Mouse (Mus musculus) kidney, embryonic 16.5 days (tissue): ENCODE data around the gene Tsr2. TPM values are rescaled to one million over a fixed set of nuclear protein-coding genes. Genes with fewer than 3 reads are reported as not detected.
A peak's percentile ranks its signal among the peaks of the same experiment; 100 is the strongest.

ENCODE experiments used
- ATAC-seq: fragments of 200-750 bp; cut with Nextera tagmentation; 2 replicates; pipeline ENCODE4 v1.8.0; 2017; ENCODE audit warnings: moderate TSS enrichment; ENCODE audit not compliant: low FRiP score, low TSS enrichment
- H3K27ac ChIP-seq: fragments of 300-500 bp; sonication (generic); 2 replicates; pipeline ENCODE4 v1.5.1; 2014; ENCODE audit warnings: low read length
- H3K27me3 ChIP-seq: fragments of 300-500 bp; sonication (generic); 2 replicates; pipeline ENCODE4 v1.6.1; 2014; ENCODE audit warnings: low read length, control low read depth, mixed read lengths; ENCODE audit not compliant: insufficient read depth
- H3K36me3 ChIP-seq: fragments of 300-500 bp; sonication (generic); 2 replicates; pipeline ENCODE4 v1.6.1; 2014; ENCODE audit warnings: low read length, control low read depth, mixed read lengths; ENCODE audit not compliant: insufficient read depth
- H3K4me1 ChIP-seq: fragments of 300-500 bp; sonication (generic); 2 replicates; pipeline ENCODE4 v1.6.1; 2014; ENCODE audit warnings: low read length, control low read depth, mixed read lengths; ENCODE audit not compliant: insufficient read depth
- H3K4me2 ChIP-seq: fragments of 300-500 bp; sonication (generic); replicated peaks from 2 replicates; pipeline ENCODE4 v1.6.1; 2014; ENCODE audit warnings: low read depth, low read length
- H3K4me3 ChIP-seq: fragments of 300-500 bp; sonication (generic); 2 replicates; pipeline ENCODE4 v1.5.1; 2014; ENCODE audit warnings: mild to moderate bottlenecking, low read length
- H3K9ac ChIP-seq: fragments of 300-500 bp; sonication (generic); replicated peaks from 2 replicates; pipeline ENCODE4 v1.6.1; 2014; ENCODE audit warnings: low read length
- H3K9me3 ChIP-seq: fragments of 300-500 bp; sonication (generic); 2 replicates; pipeline ENCODE4 v1.6.1; 2016; ENCODE audit warnings: low read length, control low read depth
- WGBS: fragments of 180-500 bp; shearing (Covaris S2); extraction: QIAGEN DNeasy Blood & Tissue Kit; methylation state at CpG from one replicate; pipeline ENCODE4 v1.1.7; 2014; 5-methylcytosine and 5-hydroxymethylcytosine counted together
- polyA plus RNA-seq: library from polyadenylated mRNA; unstranded; fragments of >200 nt; fragmentation: Nextera tagmentation; extraction: Ambion mirVana; gene quantifications from 2 replicates; pipeline ENCODE4 v1.2.1, GENCODE M21; 2015

The Tsr2 gene
- 43.1 and 44.7 TPM in 2 replicates for polyA plus RNA-seq

DNA sequence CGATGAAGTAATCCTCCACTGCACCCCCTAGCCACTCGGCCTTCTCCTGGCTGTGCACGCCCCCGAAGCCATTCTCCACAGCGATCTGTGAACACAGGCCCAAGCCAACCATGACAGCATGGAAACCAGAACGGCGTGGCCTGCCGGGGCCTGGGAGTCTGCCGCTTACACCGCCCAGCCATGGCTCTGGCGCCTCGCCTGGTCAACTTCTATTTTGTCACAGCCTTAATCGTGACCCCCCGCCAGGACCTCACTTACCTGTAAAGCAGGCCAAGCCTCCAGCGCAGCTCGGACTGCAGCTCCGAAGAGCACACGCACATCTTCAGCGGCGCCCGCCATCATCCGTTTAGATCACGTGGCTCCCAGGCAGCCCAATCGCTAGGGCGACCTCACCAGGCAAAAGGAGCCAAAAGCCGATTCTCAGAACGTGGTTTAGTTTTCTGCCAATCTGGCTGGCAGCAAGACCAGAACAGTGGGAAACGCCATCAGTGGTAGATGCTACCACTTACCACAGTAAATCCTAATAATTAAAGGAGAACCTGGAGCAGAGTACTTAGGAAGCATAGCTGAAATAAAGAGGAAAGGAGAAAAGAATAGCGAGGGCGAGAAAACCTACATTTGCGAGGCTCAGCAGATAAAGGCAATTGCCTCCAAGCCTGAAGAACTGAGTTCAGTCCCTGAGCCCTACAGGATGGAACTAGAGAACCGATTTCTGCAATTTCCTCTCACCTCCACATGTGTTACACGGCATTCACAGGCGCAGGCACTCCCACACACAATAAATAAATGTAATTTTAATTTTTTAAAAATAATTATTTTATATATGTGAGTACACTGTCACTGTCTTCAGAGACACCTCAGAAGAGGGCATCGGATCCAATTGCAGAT, at the start of gene Tsr2:
Tsr2 (minus strand) TSS at position 373 of the 888 bp plus-strand sequence.
- ATAC-seq, result peak; percentile 93
- H3K4me2 ChIP-seq, result peak within 1 kb of the TSS; percentile 59
- peak within 1 kb of the TSS; percentile 58 for H3K4me3 ChIP-seq
- H3K4me1 ChIP-seq, result 0 out of 2 replicates have a peak, but pooled peaks cover 3% of the 10 kb centered on the region
- peak within 1 kb of the TSS; percentile 68 for H3K9ac ChIP-seq
- H3K9me3 ChIP-seq, result no peaks in the 10 kb centered on the region
- WGBS, result 27% methylated on average over 35 of the region's 35 CpGs
- H3K27ac ChIP-seq, result peak within 1 kb of the TSS; percentile 34; the same call in 1 of the 2 replicates
- peaks cover 2% of the 10 kb centered on the region; the same call in 1 of the 2 replicates for H3K27me3 ChIP-seq
- H3K36me3 ChIP-seq, result 0 out of 2 replicates have a peak, but pooled peaks cover 3% of the 10 kb centered on the region

- 31% methylated on average over 9 of the region's 10 CpGs for WGBS
- ATAC-seq, result no peak
- Histone ChIP-seq H3K27ac (no peak overlapping the region), H3K9me3 (no peaks in the 10 kb centered on the region), H3K36me3 (no peaks in the 10 kb centered on the region), H3K4me2 (0 out of 2 replicates have a peak overlapping the region, but pooled peaks have one; percentile 18), H3K4me1 (no peaks in the 10 kb centered on the region), H3K27me3 (peaks cover 8% of the 10 kb centered on the region; the same call in 1 of the 2 replicates), H3K9ac (no peak overlapping the region), H3K4me3 (no peak overlapping the region)
Observed at GRCm38 (mm10) chrX:151132785-151133184, 36.4 kb upstream of the Tsr2 start.

DNA sequence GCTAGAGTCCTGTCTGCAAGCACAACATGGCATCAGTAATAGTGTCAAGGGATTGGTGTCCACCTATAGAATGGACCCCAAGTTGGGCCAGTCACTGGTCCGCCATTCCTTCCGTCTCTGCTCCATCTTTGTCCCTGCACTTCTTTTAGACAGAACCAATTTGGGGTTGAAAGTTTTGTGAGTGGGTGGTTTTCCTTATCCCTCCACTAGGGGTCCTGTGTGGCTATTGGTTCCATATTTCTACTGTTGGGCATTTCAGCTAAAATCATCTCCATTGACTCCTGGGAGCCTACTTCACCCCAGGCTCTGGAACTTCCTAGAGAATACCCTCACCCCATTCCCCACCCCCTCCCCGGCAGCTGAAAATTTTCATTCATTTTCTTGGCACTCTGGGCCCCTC, 34.1 kb upstream of the Tsr2 start:
- no peak overlapping the region for H3K4me3 ChIP-seq
- no peak for ATAC-seq
- H3K4me1 ChIP-seq, result no peaks in the 10 kb centered on the region
- H3K27ac ChIP-seq, result no peak overlapping the region
- no peak overlapping the region for H3K9ac ChIP-seq
- H3K36me3 ChIP-seq, result no peaks in the 10 kb centered on the region
- H3K27me3 ChIP-seq, result peaks cover 8% of the 10 kb centered on the region; the same call in 1 of the 2 replicates
- WGBS, result 90% methylated on average over 3 of the region's 3 CpGs
- H3K9me3 ChIP-seq, result no peaks in the 10 kb centered on the region
- H3K4me2 ChIP-seq, result no peak overlapping the region

DNA sequence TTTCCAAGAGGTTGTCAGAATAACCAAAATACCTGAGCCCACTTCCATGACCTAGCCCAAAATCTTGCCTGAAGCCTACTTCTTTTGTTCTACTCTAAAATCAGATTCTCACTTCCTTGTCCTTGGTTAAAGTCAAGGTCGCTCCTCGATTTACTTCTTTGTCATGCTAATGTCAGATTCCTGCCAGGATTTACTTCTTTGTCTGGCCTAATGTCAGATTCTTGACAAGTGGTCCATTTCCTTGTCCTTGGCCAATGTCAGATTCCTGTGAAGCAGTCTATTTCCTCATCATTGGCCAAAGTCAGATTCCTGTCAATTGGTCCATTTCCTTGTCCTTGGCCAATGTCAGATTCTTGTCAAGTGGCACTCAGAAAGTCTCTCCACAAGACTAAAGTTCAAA, 27.6 kb upstream of the Tsr2 start:
- H3K27me3 ChIP-seq, result no peaks in the 10 kb centered on the region
- no peaks in the 10 kb centered on the region for H3K36me3 ChIP-seq
- no peak overlapping the region for H3K9ac ChIP-seq
- no peak overlapping the region for H3K27ac ChIP-seq
- no peaks in the 10 kb centered on the region for H3K9me3 ChIP-seq
- ATAC-seq, result no peak
- no peak overlapping the region for H3K4me3 ChIP-seq
- no peak overlapping the region for H3K4me2 ChIP-seq
- no peaks in the 10 kb centered on the region for H3K4me1 ChIP-seq
- 81% methylated on average over 2 of the region's 2 CpGs for WGBS

DNA sequence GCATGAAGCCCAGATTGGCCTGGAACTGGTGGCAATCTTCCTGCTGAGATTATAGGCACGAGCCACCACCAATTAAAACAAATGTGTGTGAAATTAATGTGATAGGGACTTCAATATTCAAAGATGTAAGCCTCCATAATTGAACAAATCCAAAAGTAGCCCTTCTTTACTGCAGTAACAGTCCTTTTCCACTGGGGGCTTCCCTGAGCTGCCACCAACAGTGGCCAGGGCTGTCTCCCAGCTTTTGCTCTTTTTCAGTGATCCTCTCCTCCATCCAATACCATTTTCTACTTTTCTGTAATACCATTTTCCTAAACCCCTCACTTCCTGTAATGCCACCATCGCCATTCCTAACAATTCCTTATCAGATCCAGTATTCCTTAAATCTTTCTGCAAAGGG, 21.1 kb upstream of the Tsr2 start:
- no peak overlapping the region for H3K4me2 ChIP-seq
- no peak overlapping the region for H3K4me3 ChIP-seq
- 0 out of 2 replicates have a peak, but pooled peaks cover 3% of the 10 kb centered on the region for H3K27me3 ChIP-seq
- H3K9ac ChIP-seq, result no peak overlapping the region
- no peaks in the 10 kb centered on the region for H3K4me1 ChIP-seq
- H3K27ac ChIP-seq, result no peak overlapping the region
- ATAC-seq, result peak; percentile 59; the same call in 1 of the 2 replicates
- WGBS, result 7% methylated on average over 2 of the region's 2 CpGs
- no peaks in the 10 kb centered on the region for H3K36me3 ChIP-seq
- H3K9me3 ChIP-seq, result no peaks in the 10 kb centered on the region

GRCm38 (mm10) chrX:151116795-151117194, 20.5 kb upstream of the Tsr2 start:
- Histone ChIP-seq H3K27me3 (0 out of 2 replicates have a peak, but pooled peaks cover 3% of the 10 kb centered on the region), H3K9me3 (no peaks in the 10 kb centered on the region), H3K36me3 (no peaks in the 10 kb centered on the region), H3K27ac (no peak overlapping the region), H3K4me1 (no peaks in the 10 kb centered on the region), H3K4me3 (no peak overlapping the region), H3K9ac (no peak overlapping the region), H3K4me2 (no peak overlapping the region)
- peak; percentile 70; the same call in 1 of the 2 replicates for ATAC-seq
- WGBS, result 14% methylated on average over 7 of the region's 7 CpGs

DNA sequence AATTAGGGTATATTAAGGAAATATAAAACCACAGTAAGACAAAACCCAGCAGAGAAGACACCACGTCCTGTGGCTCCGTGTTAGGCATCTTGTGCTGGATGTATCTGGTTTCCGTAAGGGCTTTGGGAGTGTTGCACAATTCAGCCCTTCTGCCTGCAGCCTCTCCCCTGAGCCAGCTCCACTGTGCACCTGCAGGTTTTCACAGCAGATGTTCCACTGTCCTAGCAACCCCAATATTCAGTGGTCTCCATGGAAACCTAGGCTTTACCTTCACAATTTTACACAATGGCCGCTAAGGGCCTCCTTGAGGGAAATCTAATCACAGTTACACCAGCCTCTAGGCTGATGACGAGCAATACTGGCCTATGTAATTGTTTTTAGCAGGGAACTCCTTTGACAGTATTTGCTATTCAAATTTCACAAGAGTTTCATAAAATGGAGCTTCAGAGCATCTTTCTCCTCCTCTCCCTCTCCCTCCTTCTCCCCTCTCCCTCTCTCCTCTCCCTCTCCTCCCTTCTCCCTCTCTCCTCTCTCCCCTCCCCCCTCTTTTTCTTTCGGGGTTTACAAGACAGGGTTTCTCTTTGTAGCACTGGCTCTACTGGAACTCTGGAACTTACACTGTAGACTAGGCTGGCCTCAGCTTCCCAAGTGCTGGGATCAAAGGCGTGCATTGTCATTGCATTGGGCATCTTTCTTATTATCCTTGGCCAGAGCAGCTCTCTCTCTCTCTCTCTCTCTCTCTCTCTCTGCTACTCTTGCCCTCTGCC, 11.1 kb upstream of the Tsr2 start:
- Histone ChIP-seq H3K27me3 (no peaks in the 10 kb centered on the region; the same call in 1 of the 2 replicates), H3K36me3 (no peaks in the 10 kb centered on the region), H3K9me3 (no peaks in the 10 kb centered on the region), H3K27ac (no peak overlapping the region), H3K4me2 (no peak overlapping the region), H3K9ac (no peak overlapping the region), H3K4me1 (no peaks in the 10 kb centered on the region), H3K4me3 (no peak overlapping the region)
- WGBS, result 61% methylated on average over 7 of the region's 7 CpGs
- no peak for ATAC-seq

DNA sequence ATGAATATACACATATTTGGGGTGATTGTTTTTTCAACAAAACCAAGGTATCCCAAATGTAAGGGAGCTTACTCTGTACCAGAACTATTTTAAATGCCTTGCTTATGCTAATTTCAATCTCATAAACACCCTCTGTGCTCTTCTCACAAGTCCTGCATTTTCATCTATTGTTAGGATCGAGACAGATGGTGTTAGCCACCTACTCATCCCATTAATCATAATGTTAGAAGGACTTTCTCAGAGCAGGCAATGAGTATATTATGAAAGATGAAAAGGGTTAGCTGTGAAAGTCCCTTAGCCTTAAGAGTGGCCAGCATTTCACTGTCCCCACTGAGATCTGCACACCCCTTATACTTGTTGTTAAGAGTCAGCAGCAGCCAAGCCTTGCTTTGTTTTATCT, 8.9 kb downstream of the Tsr2 start:
- Histone ChIP-seq H3K4me1 (no peaks in the 10 kb centered on the region), H3K27ac (no peak overlapping the region), H3K4me3 (no peak overlapping the region), H3K9ac (no peak overlapping the region), H3K27me3 (peaks cover 7% of the 10 kb centered on the region; the same call in 1 of the 2 replicates), H3K36me3 (peaks cover 33% of the 10 kb centered on the region; the same call in 1 of the 2 replicates), H3K4me2 (no peak overlapping the region), H3K9me3 (no peaks in the 10 kb centered on the region)
- 71% methylated on average over 1 of the region's 1 CpGs for WGBS
- ATAC-seq, result no peak

DNA sequence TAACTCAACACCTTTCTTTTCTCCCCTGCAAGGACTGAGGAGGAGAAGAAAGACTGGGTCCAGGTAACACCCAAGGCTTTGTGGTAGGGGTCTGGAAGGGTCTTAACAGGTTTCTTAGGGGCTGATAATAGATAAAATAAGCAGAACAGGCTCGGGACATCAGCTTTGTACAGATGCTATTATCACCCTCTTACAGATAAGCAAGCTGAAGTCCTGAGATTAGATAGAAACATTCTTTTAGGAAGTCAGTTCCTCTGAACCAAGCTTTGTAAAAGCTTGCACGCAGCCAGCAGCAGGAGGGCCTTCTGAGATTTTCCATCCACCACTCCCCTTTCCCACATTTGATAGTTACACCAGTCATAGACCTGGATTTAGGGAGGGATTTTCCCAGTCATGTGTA, 10.7 kb downstream of the Tsr2 start:
- Histone ChIP-seq H3K36me3 (peaks cover 35% of the 10 kb centered on the region; the same call in 1 of the 2 replicates), H3K27ac (no peak overlapping the region), H3K9ac (no peak overlapping the region), H3K4me2 (no peak overlapping the region), H3K4me1 (no peaks in the 10 kb centered on the region), H3K9me3 (no peaks in the 10 kb centered on the region), H3K27me3 (peaks cover 4% of the 10 kb centered on the region; the same call in 1 of the 2 replicates), H3K4me3 (no peak overlapping the region)
- WGBS, result 71% methylated on average over 2 of the region's 2 CpGs
- ATAC-seq, result no peak
